Comparison of ENCODE assay signal across 33 mouse cellular contexts in the genomic region with DNA sequence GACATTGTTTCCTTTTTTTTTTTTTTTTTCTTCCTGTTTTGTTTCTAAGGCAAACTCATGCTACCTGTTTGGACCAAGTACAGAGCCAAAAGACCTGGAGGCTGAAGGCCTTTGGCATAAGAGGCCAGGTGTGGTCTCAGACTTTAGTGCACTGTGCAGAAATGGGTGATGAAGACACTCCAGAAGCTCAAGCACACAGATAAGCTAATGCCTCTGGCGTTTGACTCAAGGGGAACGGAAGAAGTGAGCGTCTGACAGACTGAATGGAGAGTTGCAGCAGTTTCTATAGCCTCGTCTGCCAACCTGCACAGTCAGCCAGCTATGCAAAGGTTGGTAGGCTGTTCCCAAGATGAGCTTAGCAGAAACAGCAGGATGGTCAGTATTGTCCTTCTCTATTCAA. TPM values are rescaled to one million over a fixed set of nuclear protein-coding genes. Genes with fewer than 3 reads are reported as not detected.
DNase-seq lines count a peak whose midpoint lies in the region; ATAC-seq lines count a peak whose summit lies in the region.
"Had no signal": no experiment of that assay in that cellular context is flagged by ENCODE, and none has a peak within 500 bp of the region (broad histone marks: within the 10 kb centered on the region; RNA-seq: fewer than 3 reads in every experiment).

No protein-coding gene starts in this region.

- no peaks in the 10 kb centered on the region for H3K9me3 ChIP-seq in liver, embryonic 12.5 days (replicated peaks)
- H3K9me3 ChIP-seq: embryonic facial prominence, embryonic 10.5 days; embryonic facial prominence, embryonic 13.5 days; forebrain, embryonic 10.5 days; forebrain, embryonic 13.5 days; G1E; heart, embryonic 12.5 days; heart, embryonic 15.5 days; hindbrain, embryonic 10.5 days; hindbrain, embryonic 13.5 days had no signal

- H3K4me1 ChIP-seq in liver, embryonic 12.5 days = peaks cover 23% of the 10 kb centered on the region
- H3K4me1 ChIP-seq: embryonic facial prominence, embryonic 10.5 days; embryonic facial prominence, embryonic 13.5 days; forebrain, embryonic 10.5 days; forebrain, embryonic 13.5 days; hindbrain, embryonic 10.5 days; hindbrain, embryonic 13.5 days had no signal

- no peak overlapping the region for H3K4me3 ChIP-seq in liver, embryonic 12.5 days
- H3K4me3 ChIP-seq: embryonic facial prominence, embryonic 10.5 days; embryonic facial prominence, embryonic 13.5 days; forebrain, embryonic 10.5 days; forebrain, embryonic 13.5 days; gastrocnemius, adult 2 months; heart, embryonic 12.5 days; heart, embryonic 15.5 days; hindbrain, embryonic 10.5 days; hindbrain, embryonic 13.5 days had no signal

- no peak overlapping the region for H3K9ac ChIP-seq in liver, embryonic 12.5 days
- H3K9ac ChIP-seq: embryonic facial prominence, embryonic 13.5 days; forebrain, embryonic 13.5 days; heart, embryonic 12.5 days; heart, embryonic 15.5 days; hindbrain, embryonic 13.5 days had no signal

- 57% methylated on average over 4 of the region's 4 CpGs for whole genome bisulfite sequencing in liver, embryonic 12.5 days (ENCODE audit: insufficient replicate concordance)

- DNase-seq in liver = no peak
- peak; percentile 44 for DNase-seq in lung, postnatal 36 days
- DNase-seq in lung, postnatal 25 days (ENCODE audit: low spot score) = no peak
- no peak for DNase-seq in left cerebral cortex, postnatal 4 days
- DNase-seq: adrenal gland, adult 8-10 months; adrenal gland, postnatal 25 days; B cell, adult 2 months; cerebellum, adult 11-12 months; cerebellum, adult 8-10 months; cerebellum, postnatal 10 days; cerebellum, postnatal 36 days; embryo, embryonic 11 days; gastrocnemius, adult 2 months; gastrocnemius, postnatal 25 days; heart, adult 18-20 months; heart, postnatal 10 days; heart, postnatal 36 days had no signal

- H3K4me2 ChIP-seq in liver, embryonic 12.5 days = no peak overlapping the region
- H3K4me2 ChIP-seq: embryonic facial prominence, embryonic 13.5 days; forebrain, embryonic 13.5 days; heart, embryonic 12.5 days; heart, embryonic 15.5 days; hindbrain, embryonic 13.5 days had no signal

- no peaks in the 10 kb centered on the region for H3K27me3 ChIP-seq in liver, embryonic 12.5 days (replicated peaks)
- H3K27me3 ChIP-seq: CH12.LX; embryonic facial prominence, embryonic 13.5 days; forebrain, embryonic 13.5 days; heart, embryonic 12.5 days; heart, embryonic 15.5 days; hindbrain, embryonic 13.5 days had no signal

- ATAC-seq in liver, embryonic 12.5 days = no peak
- ATAC-seq in erythroblast, adult 5-6 weeks (replicated peaks; ENCODE audit: low FRiP score, poor library complexity, severe bottlenecking) = 0 out of 2 replicates have a peak, but pooled peaks have one; percentile 14
- ATAC-seq in megakaryocyte-erythroid progenitor cell, adult 5-6 weeks (replicated peaks; ENCODE audit: low FRiP score, low TSS enrichment, poor library complexity, severe bottlenecking) = peak; percentile 16
- ATAC-seq: forebrain, embryonic 13.5 days; forebrain, embryonic 16.5 days; hindbrain, embryonic 16.5 days had no signal

- no peaks in the 10 kb centered on the region for H3K36me3 ChIP-seq in liver, embryonic 12.5 days
- H3K36me3 ChIP-seq: G1E; heart, embryonic 15.5 days had no signal

- peak overlapping the region; percentile 8; the same call in 1 of the 2 replicates for H3K27ac ChIP-seq in liver, embryonic 12.5 days
- H3K27ac ChIP-seq: embryonic facial prominence, embryonic 10.5 days; embryonic facial prominence, embryonic 13.5 days; forebrain, embryonic 10.5 days; forebrain, embryonic 13.5 days; gastrocnemius, adult 2 months; heart, embryonic 15.5 days; hindbrain, embryonic 10.5 days; hindbrain, embryonic 13.5 days had no signal

- intact Hi-C loops in left cerebral cortex, postnatal 4 days (cut with DNase I) = no loop called here

RNA-seq across cellular contexts. Expression of a gene that starts 13.6 kb away (rescaled TPM):
- not detected in 2 replicates for polyA plus RNA-seq in liver, embryonic 12.5 days (2016; fragmentation: Nextera tagmentation; extraction: Ambion mirVana)
- total RNA-seq in erythroblast, adult 5-6 weeks (2015; ENCODE audit: low replicate concordance) = not detected in 2 replicates
- not detected in 2 replicates for total RNA-seq in erythroblast, adult 5-6 weeks (2017; ENCODE audit: low replicate concordance)
- total RNA-seq in megakaryocyte-erythroid progenitor cell, adult 5-6 weeks (2014; fragmentation: Nextera tagmentation) = not detected in 2 replicates
- total RNA-seq in megakaryocyte-erythroid progenitor cell, adult 5-6 weeks (2017) = not detected in 2 replicates
- under 1 TPM; 0.28 to 0.44 TPM for total RNA-seq in left cerebral cortex, postnatal 4 days (2021)
- total RNA-seq: CH12.LX; gastrocnemius, adult 2 months; gastrocnemius, postnatal 25 days; heart, adult 18-20 months; heart, postnatal 36 days had no signal
- polyA plus RNA-seq: cortical plate, adult 2 months; embryonic facial prominence, embryonic 13.5 days; forebrain, embryonic 10.5 days; G1E; heart, embryonic 12.5 days; heart, embryonic 15.5 days; hindbrain, embryonic 16.5 days had no signal

RNA-seq across cellular contexts. Expression of a gene that starts 42.3 kb away (rescaled TPM):
- 106 and 107 TPM in 2 replicates for polyA plus RNA-seq in liver, embryonic 12.5 days (2016; fragmentation: Nextera tagmentation; extraction: Ambion mirVana)
- 39.3 and 48.2 TPM in 2 replicates for total RNA-seq in erythroblast, adult 5-6 weeks (2015; ENCODE audit: low replicate concordance)
- total RNA-seq in erythroblast, adult 5-6 weeks (2017; ENCODE audit: low replicate concordance) = 28.4 and 31.3 TPM in 2 replicates
- 93.1 and 132 TPM in 2 replicates for total RNA-seq in megakaryocyte-erythroid progenitor cell, adult 5-6 weeks (2014; fragmentation: Nextera tagmentation)
- total RNA-seq in megakaryocyte-erythroid progenitor cell, adult 5-6 weeks (2017) = 94.5 and 99.9 TPM in 2 replicates
- 100 to 1,000 TPM; 167 to 168 TPM for total RNA-seq in left cerebral cortex, postnatal 4 days (2021)
